In genomic region chr7:97416906-97417777, GRCm38 (mm10) we compare ENCODE assay signal across 8 mouse cellular contexts. TPM values are rescaled to one million over a fixed set of nuclear protein-coding genes. Genes with fewer than 3 reads are reported as not detected.
DNase-seq lines count a peak whose midpoint lies in the region; ATAC-seq and TF ChIP-seq lines count a peak whose summit lies in the region.

Gene Thrsp, minus strand, starts transcription at chr7:97417730.

- no peaks in the 10 kb centered on the region for H3K4me1 ChIP-seq in thymus, adult 2 months (replicated peaks; ENCODE audit: control insufficient read depth, insufficient read depth, low read length)
- peaks cover 33% of the 10 kb centered on the region for H3K4me1 ChIP-seq in cerebellum, adult 2 months (ENCODE audit: control insufficient read depth, insufficient read depth, low read length)

- no peak within 1 kb of the TSS for H3K4me3 ChIP-seq in thymus, adult 2 months (ENCODE audit: control insufficient read depth, insufficient read depth, low read length)
- peak within 1 kb of the TSS; percentile 62 for H3K4me3 ChIP-seq in cerebellum, adult 2 months (replicated peaks; ENCODE audit: insufficient read depth, low read depth, low read length)

- no peak for TF ChIP-seq CTCF in thymus, adult 2 months (IDR thresholded peaks at IDR 0.05; ENCODE audit: borderline replicate concordance, control insufficient read depth, extremely low read depth, insufficient read depth, low read length, poor library complexity)
- no peak for TF ChIP-seq CTCF in cerebellum, adult 2 months (IDR thresholded peaks at IDR 0.05; ENCODE audit: borderline replicate concordance, insufficient read depth, low read depth, low read length)

- no peak for TF ChIP-seq POLR2A in thymus, adult 2 months (IDR thresholded peaks at IDR 0.05; ENCODE audit: control insufficient read depth, extremely low read depth, insufficient read depth, low read length, poor library complexity)
- peak; percentile 97 for TF ChIP-seq POLR2A in cerebellum, adult 2 months (IDR thresholded peaks at IDR 0.05; ENCODE audit: borderline replicate concordance, insufficient read depth, low read length)

- DNase-seq in thymus, adult 2 months, result no peak
- no peak for DNase-seq in thymus, postnatal 14 days
- peak; percentile 95 to 98 for DNase-seq in cerebellum, adult 2 months
- DNase-seq in gastrocnemius, postnatal 4 days (ENCODE audit: low spot score in 2 of 2), result peak; percentile 25 to 67
- peak; percentile 85 to 92 for DNase-seq in kidney, postnatal 25 days
- peak; percentile 75 for DNase-seq in lung, postnatal 10 days
- no peak for DNase-seq in spleen, adult 18-20 months

- no peak within 1 kb of the TSS for H3K27ac ChIP-seq in thymus, adult 2 months (ENCODE audit: control insufficient read depth, insufficient read depth, low read length)
- peak within 1 kb of the TSS; percentile 81 for H3K27ac ChIP-seq in cerebellum, adult 2 months (ENCODE audit: insufficient read depth, low read length)

- 84% methylated on average over 25 of the region's 25 CpGs for WGBS in thymus, adult 2 months
- WGBS in cerebellum, adult 2 months, result 5% methylated on average over 25 of the region's 25 CpGs

- ATAC-seq in CD4-positive, CD25-positive, alpha-beta regulatory T cell, adult 4 months, result no peak

- H3K36me3 ChIP-seq in thymus, adult 2 months (ENCODE audit: control insufficient read depth, insufficient read depth, low read length), result no peaks in the 10 kb centered on the region

- H3K27me3 ChIP-seq in thymus, adult 2 months (ENCODE audit: control insufficient read depth, insufficient read depth, low read length), result no peaks in the 10 kb centered on the region
- H3K27me3 ChIP-seq in cerebellum, adult 2 months (ENCODE audit: control insufficient read depth, insufficient read depth, low read length), result no peaks in the 10 kb centered on the region

RNA-seq across cellular contexts. Expression of gene Thrsp, which starts in this region (rescaled TPM):
- polyA plus RNA-seq in thymus, adult 2 months (2012; rRNA removed), result 116 and 163 TPM in 2 replicates
- 93.2 and 101 TPM in 2 replicates for polyA plus RNA-seq in cerebellum, adult 2 months (2012; rRNA removed)
- total RNA-seq in gastrocnemius, postnatal 4 days (2021), result 10 to 100 TPM; 53.7 to 60.9 TPM
- polyA plus RNA-seq in CD4-positive, CD25-positive, alpha-beta regulatory T cell, adult 4 months (2017; shearing (Covaris generic)), result under 1 TPM in 1 of 2 experiments, not detected in 1; 0.84 TPM

Comparison
In these comparisons a context has a peak if more than half of its experiments do, and no peak if none do; other contexts are left out.
1. RNA of gene Thrsp (polyA plus RNA-seq): 116 to 163 TPM in thymus, adult 2 months and 93.2 to 101 TPM in cerebellum, adult 2 months; 0.84 TPM in CD4-positive, CD25-positive, alpha-beta regulatory T cell, adult 4 months; every median in the first group is over 10 times any median in the second.
2. DNase-seq: peak in cerebellum, adult 2 months (2 of 2), gastrocnemius, postnatal 4 days (2 of 2), kidney, postnatal 25 days (2 of 2) and lung, postnatal 10 days (single experiment); none in thymus, adult 2 months (single experiment), thymus, postnatal 14 days (single experiment) and spleen, adult 18-20 months (0 of 2).